Mouse (Mus musculus) midbrain, embryonic 12.5 days (tissue): ENCODE results near the gene Nphs1. TPM values are rescaled to one million over a fixed set of nuclear protein-coding genes. Genes with fewer than 3 reads are reported as not detected.
A peak's percentile ranks its signal among the peaks of the same experiment; 100 is the strongest.

Experiments
- ATAC-seq: fragments of 200-750 bp; cut with Nextera tagmentation; 2 replicates; pipeline ENCODE4 v1.8.0; 2017; ENCODE audit warnings: low read depth, moderate TSS enrichment, moderate library complexity; ENCODE audit not compliant: low FRiP score
- H3K27ac ChIP-seq: fragments of 300-500 bp; sonication (generic); replicated peaks from 2 replicates; pipeline ENCODE4 v1.5.1; 2016; ENCODE audit warnings: mild to moderate bottlenecking
- H3K27me3 ChIP-seq: fragments of 300-500 bp; sonication (generic); 2 replicates; pipeline ENCODE4 v1.6.1; 2016; ENCODE audit warnings: mild to moderate bottlenecking
- H3K36me3 ChIP-seq: fragments of 300-500 bp; sonication (generic); 2 replicates; pipeline ENCODE4 v1.6.1; 2016
- H3K4me1 ChIP-seq: fragments of 300-500 bp; sonication (generic); 2 replicates; pipeline ENCODE4 v1.6.1; 2016
- H3K4me2 ChIP-seq: fragments of 300-500 bp; sonication (generic); replicated peaks from 2 replicates; pipeline ENCODE4 v1.6.1; 2016; ENCODE audit warnings: mild to moderate bottlenecking, moderate library complexity
- H3K4me3 ChIP-seq: fragments of 300-500 bp; sonication (generic); 2 replicates; pipeline ENCODE4 v1.5.1; 2016; ENCODE audit warnings: mild to moderate bottlenecking
- H3K9ac ChIP-seq: fragments of 300-500 bp; sonication (generic); replicated peaks from 2 replicates; pipeline ENCODE4 v1.6.1; 2016; ENCODE audit warnings: mild to moderate bottlenecking, moderate library complexity
- H3K9me3 ChIP-seq: fragments of 300-500 bp; sonication (generic); 2 replicates; pipeline ENCODE4 v1.6.1; 2016; ENCODE audit warnings: mild to moderate bottlenecking
- WGBS: fragments of 180-500 bp; shearing (Covaris S2); methylation state at CpG from one replicate; pipeline ENCODE4 v1.1.7; 2016; 5-methylcytosine and 5-hydroxymethylcytosine counted together
- polyA plus RNA-seq: library from polyadenylated mRNA; unstranded; fragments of >200 nt; fragmentation: Nextera tagmentation; extraction: Ambion mirVana; gene quantifications from 2 replicates; pipeline ENCODE4 v1.2.1, GENCODE M21; 2016

The Nphs1 gene
- polyA plus RNA-seq, 1 experiment from 2014 or later, result 1.1 TPM

DNA sequence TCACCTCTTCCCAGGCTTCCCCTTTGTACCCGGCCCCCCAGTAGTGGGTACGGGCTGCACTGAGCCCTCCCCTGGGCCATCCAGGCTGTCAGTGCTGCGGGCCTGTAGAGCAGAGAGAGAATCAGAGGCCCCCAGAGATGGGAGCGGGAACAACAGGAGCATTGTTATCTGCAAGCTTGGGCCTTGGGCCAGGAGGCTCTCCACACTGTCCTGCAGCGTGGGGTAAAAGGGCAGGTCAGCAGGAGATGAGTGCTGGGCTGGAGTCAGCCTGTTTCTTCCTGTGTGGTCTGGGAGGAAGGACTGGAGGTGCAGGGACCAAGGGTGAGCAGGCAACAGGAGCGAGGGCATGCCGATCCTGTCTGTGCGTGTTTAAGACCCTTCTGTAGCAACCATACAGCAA, 74.8 kb downstream of the Nphs1 start:
- H3K9me3 ChIP-seq, result no peaks in the 10 kb centered on the region
- ATAC-seq, result no peak
- 11% methylated on average over 8 of the region's 8 CpGs for WGBS
- H3K4me3 ChIP-seq, result peak overlapping the region; percentile 82
- peaks cover 35% of the 10 kb centered on the region for H3K4me1 ChIP-seq
- H3K4me2 ChIP-seq, result peak overlapping the region; percentile 79
- 0 out of 2 replicates have a peak overlapping the region, but pooled peaks have one; percentile 35 for H3K27ac ChIP-seq
- no peaks in the 10 kb centered on the region for H3K27me3 ChIP-seq
- peaks cover 51% of the 10 kb centered on the region for H3K36me3 ChIP-seq
- H3K9ac ChIP-seq, result peak overlapping the region; percentile 91

DNA sequence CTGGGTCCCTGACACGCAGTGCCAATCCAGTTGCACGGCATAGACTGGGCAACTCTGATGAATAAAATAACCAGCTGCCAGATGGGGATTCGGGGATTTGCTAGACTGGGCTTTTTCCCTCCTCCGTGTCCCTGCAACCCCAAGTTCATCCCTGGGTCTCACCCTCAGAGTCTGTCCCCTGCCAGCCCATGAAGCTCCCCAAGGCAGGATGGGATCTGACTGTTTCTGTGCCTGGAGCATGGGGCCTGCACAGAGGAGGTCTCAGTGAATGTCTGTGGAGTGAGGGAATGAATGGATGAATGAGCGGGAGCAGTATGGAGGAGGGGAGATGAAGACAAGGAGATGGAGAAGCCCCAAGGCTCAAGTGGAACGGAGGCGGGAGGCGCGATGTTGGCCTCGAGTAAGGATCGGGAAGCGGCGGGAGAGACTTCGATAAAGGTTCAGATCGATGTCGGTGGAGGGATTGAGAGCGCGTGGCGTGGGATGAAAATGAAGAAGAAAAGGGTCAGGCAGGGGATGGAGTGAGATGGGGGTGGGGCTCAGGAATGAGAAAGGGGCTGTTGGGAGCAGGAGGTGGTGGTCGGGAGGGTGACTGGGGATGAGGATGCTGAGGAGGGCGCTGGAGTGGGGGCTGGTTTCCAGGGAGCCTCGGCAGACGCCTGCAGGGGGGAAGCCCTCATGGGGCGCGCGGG, 76.0 kb downstream of the Nphs1 start:
- Histone ChIP-seq H3K27ac (peak overlapping the region; percentile 88), H3K9ac (peak overlapping the region; percentile 91), H3K4me3 (peak overlapping the region; percentile 82), H3K9me3 (no peaks in the 10 kb centered on the region), H3K27me3 (no peaks in the 10 kb centered on the region), H3K4me1 (peaks cover 35% of the 10 kb centered on the region), H3K36me3 (peaks cover 48% of the 10 kb centered on the region), H3K4me2 (peak overlapping the region; percentile 79)
- peak; percentile 29 for ATAC-seq
- 5% methylated on average over 26 of the region's 26 CpGs for WGBS

DNA sequence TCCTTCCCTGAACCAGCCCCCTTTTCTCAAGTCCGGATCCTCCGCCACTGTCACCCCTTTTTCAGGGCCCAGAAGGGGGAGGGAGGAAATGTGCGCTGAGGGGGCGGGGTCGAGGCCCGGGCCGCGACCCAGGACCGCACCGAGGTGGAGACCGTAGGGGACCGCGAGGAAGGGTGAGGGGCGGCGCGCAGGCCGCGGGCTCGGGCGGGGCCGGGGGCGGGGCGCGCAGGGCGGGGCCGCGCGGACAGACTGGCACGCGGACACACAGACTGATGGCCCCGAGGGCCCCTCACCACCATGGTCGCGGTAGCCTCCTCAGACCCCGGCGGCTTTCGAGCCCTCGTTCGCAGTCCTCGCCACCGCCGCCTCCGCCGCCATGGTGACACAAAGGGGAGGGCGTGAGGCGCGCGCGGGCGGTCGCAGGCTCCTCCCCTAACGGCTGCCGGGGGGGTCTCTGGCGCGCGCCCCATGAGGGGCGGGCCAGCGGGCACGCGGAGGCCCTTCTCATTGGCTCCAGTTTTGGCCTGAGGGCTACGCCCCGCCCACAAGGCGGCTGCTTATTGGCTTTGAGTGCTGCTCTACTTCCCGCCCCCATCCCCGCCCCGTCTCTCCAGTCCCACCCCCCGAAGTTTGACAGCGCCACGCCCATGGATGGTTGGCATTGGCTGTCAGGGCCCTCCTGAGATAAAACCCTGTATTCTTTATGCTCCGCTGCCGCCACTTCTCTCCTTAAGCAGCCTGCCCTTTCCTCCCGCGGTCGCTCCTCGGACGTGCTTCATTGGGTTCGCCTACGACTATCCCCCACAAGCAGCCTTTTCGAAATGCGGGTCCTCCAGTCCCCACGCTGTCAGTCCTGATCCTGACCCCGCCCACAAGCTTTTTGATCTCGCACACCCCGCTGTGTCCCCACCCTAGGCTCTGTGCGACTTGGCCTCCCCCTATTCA, 76.8 kb downstream of the Nphs1 start, which contains the start of gene Arhgap33:
Gene Arhgap33 (minus strand): TSS at position 428 of the 945 bp plus-strand sequence.
- peak within 1 kb of the TSS; percentile 79 for H3K4me2 ChIP-seq
- ATAC-seq, result peak; percentile 91
- WGBS, result under 1% methylated on average over 76 of the region's 84 CpGs
- peak within 1 kb of the TSS; percentile 88 for H3K27ac ChIP-seq
- H3K4me3 ChIP-seq, result peak within 1 kb of the TSS; percentile 82
- H3K27me3 ChIP-seq, result no peaks in the 10 kb centered on the region
- H3K4me1 ChIP-seq, result peaks cover 35% of the 10 kb centered on the region
- H3K9ac ChIP-seq, result peak within 1 kb of the TSS; percentile 91
- no peaks in the 10 kb centered on the region for H3K9me3 ChIP-seq
- H3K36me3 ChIP-seq, result peaks cover 47% of the 10 kb centered on the region

Other genes starting within 250 kb of the Nphs1 start
- gene Polr2i, start 226.4 kb upstream of the Nphs1 start, polyA plus RNA-seq, result 151 and 156 TPM in 2 replicates
- 257 and 259 TPM in 2 replicates for gene Tbcb, start 226.0 kb upstream of the Nphs1 start, polyA plus RNA-seq
- gene Ovol3, start 222.6 kb upstream of the Nphs1 start, polyA plus RNA-seq, result not detected in 2 replicates
- 0.48 and 0.66 TPM in 2 replicates for gene Thap8, start 178.2 kb upstream of the Nphs1 start, polyA plus RNA-seq
- 11.3 and 13.4 TPM in 2 replicates for gene Wdr62, start 177.9 kb upstream of the Nphs1 start, polyA plus RNA-seq
- gene Clip3, start 166.6 kb upstream of the Nphs1 start, polyA plus RNA-seq, result 76.3 and 88.6 TPM in 2 replicates
- 86.9 and 92.9 TPM in 2 replicates for gene Alkbh6, start 149.6 kb upstream of the Nphs1 start, polyA plus RNA-seq
- gene Syne4, start 143.5 kb upstream of the Nphs1 start, polyA plus RNA-seq, result 17.5 and 19.0 TPM in 2 replicates
- 0.63 TPM in 1 of 2 replicates, not detected in the other for gene E130208F15Rik, start 136.6 kb upstream of the Nphs1 start, polyA plus RNA-seq
- gene Sdhaf1, start 134.4 kb upstream of the Nphs1 start, polyA plus RNA-seq, result 22.2 and 27.4 TPM in 2 replicates
- 9.1 and 9.5 TPM in 2 replicates for gene Lrfn3, start 95.5 kb upstream of the Nphs1 start, polyA plus RNA-seq
- gene Tyrobp, start 44.6 kb upstream of the Nphs1 start, polyA plus RNA-seq, result 18.3 and 24.4 TPM in 2 replicates
- not detected in 2 replicates for gene Hcst, start 38.5 kb upstream of the Nphs1 start, polyA plus RNA-seq
- gene Nfkbid, start 36.6 kb upstream of the Nphs1 start, polyA plus RNA-seq, result 1.4 TPM in 2 replicates
- gene Aplp1, start 12.8 kb upstream of the Nphs1 start, polyA plus RNA-seq, result 301 and 324 TPM in 2 replicates
- gene Kirrel2, start 625 bp upstream of the Nphs1 start, polyA plus RNA-seq, result 1.6 and 4.7 TPM in 2 replicates
- gene Prodh2, start 35.3 kb downstream of the Nphs1 start, polyA plus RNA-seq, result 0.39 TPM in 1 of 2 replicates, not detected in the other
- gene Arhgap33, start 76.7 kb downstream of the Nphs1 start, polyA plus RNA-seq, result 96.3 and 99.5 TPM in 2 replicates
- 5.8 and 6.2 TPM in 2 replicates for gene Hspb6, start 93.9 kb downstream of the Nphs1 start, polyA plus RNA-seq
- 15.1 TPM in 2 replicates for gene Proser3, start 94.0 kb downstream of the Nphs1 start, polyA plus RNA-seq
- 53.0 and 54.9 TPM in 2 replicates for gene Lin37, start 101.5 kb downstream of the Nphs1 start, polyA plus RNA-seq
- 83.1 and 88.4 TPM in 2 replicates for gene U2af1l4, start 105.0 kb downstream of the Nphs1 start, polyA plus RNA-seq
- gene Gm49396, start 105.0 kb downstream of the Nphs1 start, polyA plus RNA-seq, result 21.8 and 23.5 TPM in 2 replicates
- gene Psenen, start 105.3 kb downstream of the Nphs1 start, polyA plus RNA-seq, result 130 and 144 TPM in 2 replicates
- 5.9 and 8.2 TPM in 2 replicates for gene Igflr1, start 107.1 kb downstream of the Nphs1 start, polyA plus RNA-seq
- 11.4 and 13.6 TPM in 2 replicates for gene Kmt2b, start 130.4 kb downstream of the Nphs1 start, polyA plus RNA-seq
- gene Zbtb32, start 140.6 kb downstream of the Nphs1 start, polyA plus RNA-seq, result 0.34 and 0.47 TPM in 2 replicates
- gene Upk1a, start 154.5 kb downstream of the Nphs1 start, polyA plus RNA-seq, result 0.75 and 0.85 TPM in 2 replicates
- 801 and 832 TPM in 2 replicates for gene Cox6b1, start 167.8 kb downstream of the Nphs1 start, polyA plus RNA-seq
- not detected in 2 replicates for gene Etv2, start 177.5 kb downstream of the Nphs1 start, polyA plus RNA-seq
- gene Rbm42, start 192.0 kb downstream of the Nphs1 start, polyA plus RNA-seq, result 153 and 154 TPM in 2 replicates
- 49.0 and 50.4 TPM in 2 replicates for gene Haus5, start 206.7 kb downstream of the Nphs1 start, polyA plus RNA-seq
- not detected in 2 replicates for gene Pmis2, start 213.3 kb downstream of the Nphs1 start, polyA plus RNA-seq
- gene 2200002J24Rik, start 240.6 kb downstream of the Nphs1 start, polyA plus RNA-seq, result not detected in 2 replicates